Mouse (Mus musculus) CH12.LX (cell line): ENCODE results near the gene Msantd1.

Experiments used
- CHD1 ChIP-seq: IDR thresholded peaks from 2 replicates; pipeline ENCODE4 v1.6.1; 2012; ENCODE audit warnings: low read depth, low read length, improper control_type of control experiment, inconsistent platforms
- CTCF ChIP-seq, 2 experiments: IDR thresholded peaks in 1 of 2; conservative IDR thresholded peaks in 1 of 2; 2 replicates each; pipeline ENCODE4 v1.5.1; 2011 to 2012; ENCODE audit warnings: low read depth in 2 of 2, low read length in 2 of 2, improper control_type of control experiment in 1 of 2, inconsistent platforms in 1 of 2, mild to moderate bottlenecking in 1 of 2, moderate library complexity in 1 of 2
- E2F4 ChIP-seq: IDR thresholded peaks from 2 replicates; pipeline ENCODE4 v1.6.1; 2011; ENCODE audit warnings: low read depth, low read length, improper control_type of control experiment; ENCODE audit not compliant: insufficient replicate concordance
- HCFC1 ChIP-seq: IDR thresholded peaks from 2 replicates; pipeline ENCODE4 v1.6.1; 2012; ENCODE audit warnings: low read depth, mild to moderate bottlenecking, inconsistent platforms, low read length, improper control_type of control experiment
- MEF2A ChIP-seq: IDR thresholded peaks from 2 replicates; pipeline ENCODE4 v1.6.1; 2014; ENCODE audit warnings: low read depth, mild to moderate bottlenecking, inconsistent platforms, low read length, improper control_type of control experiment, borderline replicate concordance
- MYC ChIP-seq: IDR thresholded peaks from 2 replicates; pipeline ENCODE4 v1.6.1; 2011; ENCODE audit warnings: low read depth, mild to moderate bottlenecking, improper control_type of control experiment, low read length
- POLR2A ChIP-seq: IDR thresholded peaks from 2 replicates; pipeline ENCODE4 v1.6.1; 2011; ENCODE audit warnings: low read depth, mild to moderate bottlenecking, improper control_type of control experiment, low read length
- SIN3A ChIP-seq: IDR thresholded peaks from 2 replicates; pipeline ENCODE4 v1.6.1; 2012; ENCODE audit warnings: low read length, improper control_type of control experiment, inconsistent platforms
- TBP ChIP-seq: conservative IDR thresholded peaks from 2 replicates; pipeline ENCODE4 v1.6.1; 2011; ENCODE audit warnings: low read depth, low read length, improper control_type of control experiment
- UBTF ChIP-seq: IDR thresholded peaks from 2 replicates; pipeline ENCODE4 v1.6.1; 2012; ENCODE audit warnings: low read depth, mild to moderate bottlenecking, inconsistent platforms, low read length, improper control_type of control experiment, moderate library complexity
- USF1 ChIP-seq: IDR thresholded peaks from 2 replicates; pipeline ENCODE4 v1.6.1; 2014; ENCODE audit warnings: low read depth, mild to moderate bottlenecking, inconsistent platforms, low read length, improper control_type of control experiment
- ZC3H11A ChIP-seq: IDR thresholded peaks from 2 replicates; pipeline ENCODE4 v1.6.1; 2012; ENCODE audit warnings: low read depth, mild to moderate bottlenecking, inconsistent platforms, low read length, improper control_type of control experiment
- ZNF384 ChIP-seq: IDR thresholded peaks from 2 replicates; pipeline ENCODE4 v1.6.1; 2012; ENCODE audit warnings: low read depth, low read length, improper control_type of control experiment, inconsistent platforms

- TF ChIP-seq POLR2A: no peak
- no peak for TF ChIP-seq ZNF384
- no peak for TF ChIP-seq HCFC1
- no peak for TF ChIP-seq TBP
- no peak for TF ChIP-seq CTCF (conservative IDR thresholded peaks at IDR 0.05 in 1 of 2, IDR thresholded peaks at IDR 0.05 in 1 of 2; ENCODE audit: low read depth in 2 of 2, low read length in 2 of 2)
- TF ChIP-seq MEF2A: no peak
- TF ChIP-seq UBTF: no peak
- TF ChIP-seq CHD1: no peak
- no peak for TF ChIP-seq ZC3H11A
- TF ChIP-seq SIN3A: no peak
- TF ChIP-seq MYC: no peak
- TF ChIP-seq USF1: no peak
- TF ChIP-seq E2F4: no peak
Observed at GRCm38 (mm10) chr5:34923920-34924319, 16.1 kb downstream of the Msantd1 start.
